Mouse (Mus musculus): ENCODE data around the gene Traip. TPM values are rescaled to one million over a fixed set of nuclear protein-coding genes. Genes with fewer than 3 reads are reported as not detected.

Traip gene
- total RNA-seq, 2 experiments from 2014 or later = 16.4 to 17.7 TPM

GRCm38 (mm10) chr9:107927749-107928148 is 22.2 kb upstream of the Traip start:
- DNase-seq (ENCODE audit: extremely low spot score in 1 of 2, low spot score in 2 of 2) = peak; percentile 57 to 59
- intact Hi-C loops (cut with DNase I) = no loop called here

DNA sequence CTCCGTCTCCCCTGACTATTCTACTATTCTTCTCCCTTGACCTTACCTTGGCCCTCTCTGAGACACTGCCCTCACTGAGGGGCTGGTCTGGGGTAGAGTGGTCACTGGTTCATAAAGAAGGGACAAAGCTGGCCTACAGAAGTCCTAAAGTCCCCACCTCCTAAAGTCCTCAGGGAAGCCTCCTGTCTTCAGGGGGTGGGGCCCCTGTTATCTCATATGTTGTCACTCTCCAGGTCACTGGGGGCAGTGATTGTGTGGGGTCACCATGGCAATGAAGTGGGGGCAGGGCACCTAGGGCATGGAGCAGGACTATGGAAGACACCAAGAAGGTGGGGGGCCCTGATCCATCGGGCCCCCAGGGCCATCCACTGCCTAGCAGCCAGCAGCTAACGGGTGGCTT is 21.8 kb upstream of the Traip start, which contains the start of gene Actl11:
Actl11 (plus strand) TSS at position 301 of the 400 bp plus-strand sequence.
- no peak for DNase-seq (ENCODE audit: extremely low spot score in 1 of 2, low spot score in 2 of 2)
- intact Hi-C loops (cut with DNase I) = no loop called here

DNA sequence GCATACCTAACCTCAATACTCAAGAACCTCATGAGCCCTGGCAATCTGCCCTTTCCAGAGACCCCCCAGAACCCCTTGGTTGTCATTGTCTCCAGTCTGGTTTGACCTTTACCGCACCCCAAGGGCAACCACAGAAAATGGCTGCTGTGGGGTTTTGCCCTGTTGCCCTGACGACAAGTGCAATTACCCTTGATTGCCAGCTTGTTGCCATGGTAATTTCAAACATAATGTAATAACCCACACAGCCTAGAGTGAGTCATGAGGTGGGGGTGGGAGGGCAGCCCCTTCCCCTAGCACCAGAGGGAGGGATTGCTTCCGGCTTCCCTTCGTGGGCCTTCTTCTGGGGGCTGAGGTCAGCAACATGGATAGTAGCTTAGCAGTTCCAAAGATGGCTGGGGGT is 17.7 kb upstream of the Traip start:
- intact Hi-C loops (cut with DNase I) = no loop called here
- DNase-seq (ENCODE audit: extremely low spot score in 1 of 2, low spot score in 2 of 2) = no peak

DNA sequence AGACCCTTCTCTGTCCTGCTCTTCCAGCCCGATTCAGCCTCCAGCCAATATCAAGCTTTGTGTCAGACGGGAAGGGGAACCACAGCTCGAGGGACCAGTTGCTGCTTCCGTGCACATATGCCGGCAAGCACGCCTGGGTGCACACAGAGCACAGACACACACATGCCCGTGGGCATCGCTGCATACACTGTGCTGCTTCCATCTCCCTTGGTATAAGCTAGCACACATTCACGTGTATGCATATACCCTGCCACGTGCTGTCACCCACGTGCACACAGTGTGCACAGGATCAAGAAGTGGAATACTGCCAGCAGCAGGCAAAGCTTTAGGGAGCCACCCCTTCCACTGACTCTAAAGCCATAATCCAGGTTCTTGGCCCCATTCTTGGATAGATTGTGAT is 15.8 kb upstream of the Traip start:
- DNase-seq (ENCODE audit: extremely low spot score in 1 of 2, low spot score in 2 of 2) = peak in 1 of 2 experiments; percentile 72

GRCm38 (mm10) chr9:107935374-107935773 is 14.6 kb upstream of the Traip start, which contains the start of gene Camkv:
TSS of gene Camkv (plus strand) at chr9:107935674.
- intact Hi-C loops (cut with DNase I) = no loop called here
- no peak for DNase-seq (ENCODE audit: extremely low spot score in 1 of 2, low spot score in 2 of 2)

More for the DNA sequence above, 15.8 kb upstream of the Traip start:
- intact Hi-C loops (cut with DNase I) = no loop called here

- peak; percentile 53 to 76 for DNase-seq (ENCODE audit: extremely low spot score in 1 of 2, low spot score in 2 of 2)
- intact Hi-C loops (cut with DNase I) = no loop called here
Observed at GRCm38 (mm10) chr9:107935790-107936214, 14.1 kb upstream of the Traip start.

- DNase-seq (ENCODE audit: extremely low spot score in 1 of 2, low spot score in 2 of 2) = peak in 1 of 2 experiments; percentile 78
- intact Hi-C loops (cut with DNase I) = no loop called here
Observed at GRCm38 (mm10) chr9:107936215-107936822, 13.6 kb upstream of the Traip start.

DNA sequence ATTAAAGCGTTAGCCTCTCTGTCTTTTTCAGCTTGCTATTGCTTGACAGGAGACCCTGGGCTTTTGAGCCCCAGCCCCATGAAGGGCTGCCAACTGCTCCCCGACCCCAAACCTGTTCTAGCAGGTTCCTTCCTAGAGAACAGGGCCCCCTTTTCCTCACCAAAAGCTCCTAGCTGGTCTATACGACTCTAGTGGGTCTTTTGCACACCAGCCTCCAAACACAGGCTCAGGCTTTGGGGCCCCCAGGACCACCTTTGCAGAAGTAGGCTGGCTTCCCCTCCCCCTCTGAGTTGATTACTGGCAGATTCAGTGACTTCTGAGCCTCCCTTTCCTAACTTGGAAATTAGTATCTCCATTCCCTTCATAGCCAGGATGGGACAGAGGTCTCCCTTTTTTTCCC is 13.1 kb upstream of the Traip start:
- DNase-seq (ENCODE audit: extremely low spot score in 1 of 2, low spot score in 2 of 2) = no peak
- intact Hi-C loops (cut with DNase I) = no loop called here

DNA sequence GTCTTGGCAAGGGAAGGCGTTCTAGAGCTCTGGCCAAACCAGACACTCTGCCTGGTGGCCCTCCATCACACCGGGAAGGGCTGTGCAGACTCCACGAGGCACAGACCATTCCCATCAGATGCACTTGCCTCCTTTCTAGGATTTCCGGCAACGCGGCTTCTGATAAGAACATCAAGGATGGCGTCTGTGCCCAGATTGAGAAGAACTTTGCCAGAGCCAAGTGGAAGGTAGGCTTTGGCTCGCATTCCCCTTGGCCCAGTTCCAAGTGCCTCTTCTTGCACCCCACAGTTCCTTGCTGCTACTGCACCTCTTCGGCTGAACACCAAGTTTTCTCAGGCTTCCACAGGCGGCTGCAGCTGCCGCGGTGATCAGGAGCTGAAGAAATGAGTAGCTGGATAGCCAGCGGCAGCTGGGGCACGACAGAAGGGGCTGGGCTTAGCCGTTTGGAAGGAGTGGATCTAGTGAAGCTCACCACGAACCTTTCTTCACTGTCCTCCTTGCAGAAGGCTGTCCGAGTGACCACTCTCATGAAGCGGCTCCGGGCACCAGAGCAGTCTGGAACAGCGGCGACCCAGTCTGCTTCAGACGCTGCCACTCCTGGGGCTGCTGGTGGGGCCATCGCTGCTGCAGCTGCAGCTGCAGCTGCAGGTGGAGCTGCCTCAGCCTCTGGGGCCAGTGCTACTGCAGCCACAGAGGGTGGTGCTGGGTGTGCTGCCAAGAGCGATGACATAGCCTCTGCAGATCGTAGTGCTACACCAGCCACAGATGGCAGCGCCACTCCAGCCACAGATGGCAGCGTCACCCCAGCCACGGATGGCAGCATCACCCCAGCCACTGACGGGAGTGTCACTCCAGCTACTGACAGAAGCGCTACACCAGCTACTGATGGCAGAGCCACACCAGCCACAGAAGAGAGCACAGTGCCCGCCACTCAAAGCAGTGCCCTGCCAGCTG is 2.4 kb upstream of the Traip start:
- intact Hi-C loops (cut with DNase I) = no loop called here
- no peak for DNase-seq (ENCODE audit: extremely low spot score in 1 of 2, low spot score in 2 of 2)

DNA sequence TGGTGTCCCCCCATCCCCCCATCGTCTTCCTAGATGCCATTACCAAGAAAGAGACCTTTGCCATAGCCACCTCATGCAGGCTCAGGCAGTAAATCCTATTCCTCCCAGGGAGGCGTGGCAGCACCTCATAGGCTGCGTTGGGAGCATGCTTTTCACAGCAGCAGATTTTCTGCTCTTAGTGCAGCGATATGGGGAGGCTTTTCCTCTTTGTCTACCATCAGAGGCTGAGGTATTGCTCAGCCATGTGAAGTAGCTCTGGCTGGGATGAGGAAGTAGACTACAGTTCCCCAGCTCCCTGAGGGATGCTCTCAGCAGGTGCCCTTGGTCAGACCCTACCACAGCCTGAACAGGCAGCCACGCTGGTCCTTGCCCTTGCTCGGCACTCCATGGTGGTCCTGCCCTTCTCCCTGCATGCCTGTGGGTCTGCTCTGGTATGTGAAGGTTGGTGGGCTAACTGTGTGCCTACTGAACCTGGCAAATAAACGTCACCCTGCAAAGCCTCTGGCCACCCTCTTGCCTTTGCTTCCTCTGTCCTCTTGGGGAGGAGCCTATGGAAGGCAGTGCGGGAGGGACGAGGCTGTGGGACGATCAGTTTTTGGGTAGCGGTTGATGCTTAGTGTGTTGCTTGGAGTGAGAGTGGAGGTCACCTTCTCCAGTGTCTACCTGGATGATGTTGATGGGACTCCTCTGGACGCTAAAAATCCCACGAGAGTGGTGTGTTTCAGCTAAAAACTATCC is 583 bp upstream of the Traip start:
- intact Hi-C loops (cut with DNase I) = no loop called here

GRCm38 (mm10) chr9:107950460-107951355 is 772 bp downstream of the Traip start:
- intact Hi-C loops (cut with DNase I) = no loop called here
- peak; percentile 91 to 97 for DNase-seq (ENCODE audit: extremely low spot score in 1 of 2, low spot score in 2 of 2)

More for the DNA sequence above, 583 bp upstream of the Traip start:
- no peak for DNase-seq (ENCODE audit: extremely low spot score in 1 of 2, low spot score in 2 of 2)

- DNase-seq (ENCODE audit: extremely low spot score in 1 of 2, low spot score in 2 of 2) = no peak
- intact Hi-C loops (cut with DNase I) = no loop called here
Observed at GRCm38 (mm10) chr9:107955613-107956289, 5.8 kb downstream of the Traip start.

- intact Hi-C loops (cut with DNase I) = no loop called here
- no peak for DNase-seq (ENCODE audit: extremely low spot score in 1 of 2, low spot score in 2 of 2)
Observed at GRCm38 (mm10) chr9:107957141-107957540, 7.2 kb downstream of the Traip start.

- intact Hi-C loops (cut with DNase I) = loop anchor here (5.0 kb wide), 2 partner anchors 92 to 107 kb away; partner anchors contain the start of gene Amigo3
Observed at GRCm38 (mm10) chr9:107959896-107960295, 10.0 kb downstream of the Traip start.

DNA sequence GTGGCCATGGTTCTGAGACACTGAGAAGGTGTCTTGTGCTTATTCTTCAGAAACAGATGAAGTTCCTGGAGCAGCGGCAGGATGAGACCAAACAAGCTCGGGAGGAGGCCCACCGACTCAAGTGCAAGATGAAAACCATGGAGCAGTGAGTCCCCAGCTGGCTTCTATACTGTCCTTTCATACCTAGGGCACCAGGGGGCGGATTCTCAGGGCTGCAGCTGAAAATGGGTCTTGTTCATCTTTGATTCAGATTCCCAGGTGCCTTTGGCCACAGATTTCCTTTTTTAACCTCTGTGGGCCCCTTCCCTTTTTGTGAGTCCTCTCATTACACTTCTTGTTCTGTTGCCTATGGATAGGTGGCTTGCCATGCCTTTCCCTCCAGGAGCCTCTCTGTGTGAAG is 11.0 kb downstream of the Traip start:
- intact Hi-C loops (cut with DNase I) = loop anchor here (5.0 kb wide), 2 partner anchors 91 to 106 kb away; partner anchors contain the start of gene Amigo3
- no peak for DNase-seq (ENCODE audit: extremely low spot score in 1 of 2, low spot score in 2 of 2)

More at GRCm38 (mm10) chr9:107959896-107960295, 10.0 kb downstream of the Traip start:
- DNase-seq (ENCODE audit: extremely low spot score in 1 of 2, low spot score in 2 of 2) = peak in 1 of 2 experiments; percentile 78

DNA sequence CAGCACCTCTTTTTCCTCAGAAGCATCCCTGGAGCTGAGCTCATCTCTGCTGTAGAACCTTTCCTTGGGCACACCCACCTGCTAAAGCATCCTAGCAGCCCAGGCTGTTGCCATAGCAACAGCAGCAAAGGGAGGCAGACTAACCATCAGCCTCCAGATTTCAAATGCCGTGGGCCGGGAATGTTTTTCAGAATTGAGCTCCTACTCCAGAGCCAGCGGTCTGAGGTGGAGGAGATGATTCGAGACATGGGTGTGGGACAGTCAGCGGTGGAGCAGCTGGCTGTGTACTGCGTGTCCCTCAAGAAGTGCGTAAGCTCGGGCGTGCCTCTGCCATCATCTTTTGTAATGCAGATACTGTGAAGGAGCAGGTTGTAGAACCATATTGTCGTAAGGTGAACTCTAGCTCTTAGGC is 11.4 kb downstream of the Traip start:
- intact Hi-C loops (cut with DNase I) = loop anchor here (5.0 kb wide), 2 partner anchors 91 to 106 kb away; partner anchors contain the start of gene Amigo3
- DNase-seq (ENCODE audit: extremely low spot score in 1 of 2, low spot score in 2 of 2) = peak; percentile 78 to 79

DNA sequence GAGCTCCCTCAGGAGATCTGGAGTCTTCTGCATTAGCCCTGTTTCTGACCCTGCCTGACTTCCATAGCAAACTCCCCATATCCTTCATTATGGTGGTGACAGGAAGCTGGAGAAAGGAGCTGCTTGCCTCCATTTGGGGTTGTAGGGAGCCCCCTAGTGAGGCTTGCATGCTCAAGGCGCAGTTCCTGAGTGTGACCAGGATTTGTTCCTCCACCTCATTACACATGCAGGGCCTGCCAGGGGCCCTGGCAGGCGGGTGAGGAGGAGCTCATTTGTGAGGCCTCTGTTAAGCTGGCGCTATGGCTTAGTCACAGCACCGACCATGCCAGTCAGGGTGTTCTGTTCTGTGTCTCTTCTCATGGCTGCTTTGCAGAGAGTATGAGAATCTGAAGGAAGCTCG is 11.9 kb downstream of the Traip start:
- DNase-seq (ENCODE audit: extremely low spot score in 1 of 2, low spot score in 2 of 2) = peak; percentile 72 to 75
- intact Hi-C loops (cut with DNase I) = loop anchor here (1.0 to 5.0 kb wide), 3 partner anchors 61 to 105 kb away; partner anchors contain the start of gene Amigo3
